Mouse (Mus musculus) right cerebral cortex, postnatal 25 days (tissue): ENCODE data around the gene Mettl27.
"Not testable (repeated sequence)": the region's sequence is repeated elsewhere in the genome, so short reads cannot be mapped to it uniquely, and the experiment has no call there.

Source experiments
- DNase-seq: peaks from one replicate; pipeline ENCODE4 v3.0.0; 2022

Gene Mettl27

DNA sequence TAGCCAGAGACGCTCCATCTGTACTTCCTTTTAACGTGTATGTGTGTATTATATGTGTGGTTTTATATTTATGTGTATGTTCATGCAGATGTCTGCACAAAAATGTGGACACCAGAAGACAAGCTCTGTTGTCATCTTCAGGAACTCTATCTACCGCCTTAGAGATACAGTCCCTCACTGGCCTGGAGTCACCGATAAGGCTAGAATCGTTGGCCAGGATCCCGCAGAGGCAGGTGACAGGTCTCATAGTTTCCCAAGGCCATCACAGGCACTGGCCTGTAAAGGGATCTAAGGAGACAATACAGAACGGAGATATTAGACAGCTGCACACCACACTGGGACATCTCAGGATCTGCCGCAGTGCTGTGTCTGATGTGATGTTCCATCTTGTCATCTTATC lies 11.1 kb upstream of the Mettl27 start:
- DNase-seq, result no peak

GRCm38 (mm10) chr5:134923141-134923540 lies 9.0 kb upstream of the Mettl27 start:
- DNase-seq, result no peak

DNA sequence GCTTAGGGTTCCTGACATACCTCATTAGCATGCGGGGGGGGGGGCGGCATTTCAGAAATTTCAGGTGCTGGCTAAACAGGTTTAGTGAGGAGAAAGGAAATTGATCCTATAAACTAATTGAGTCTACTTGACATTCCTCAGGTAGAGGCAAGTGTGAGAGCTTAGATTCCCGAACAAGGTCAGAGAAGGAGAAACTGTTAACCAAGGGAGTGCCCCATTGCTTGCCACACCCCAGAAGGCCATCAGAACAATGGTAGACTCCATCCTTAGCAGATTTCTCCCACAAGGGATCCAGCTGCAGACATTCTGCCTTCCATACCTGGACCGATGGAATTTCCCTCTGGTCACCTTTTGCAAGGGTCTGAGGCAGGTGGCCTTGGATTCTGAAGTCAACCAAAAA lies 5.4 kb upstream of the Mettl27 start:
- DNase-seq, result no peak

DNA sequence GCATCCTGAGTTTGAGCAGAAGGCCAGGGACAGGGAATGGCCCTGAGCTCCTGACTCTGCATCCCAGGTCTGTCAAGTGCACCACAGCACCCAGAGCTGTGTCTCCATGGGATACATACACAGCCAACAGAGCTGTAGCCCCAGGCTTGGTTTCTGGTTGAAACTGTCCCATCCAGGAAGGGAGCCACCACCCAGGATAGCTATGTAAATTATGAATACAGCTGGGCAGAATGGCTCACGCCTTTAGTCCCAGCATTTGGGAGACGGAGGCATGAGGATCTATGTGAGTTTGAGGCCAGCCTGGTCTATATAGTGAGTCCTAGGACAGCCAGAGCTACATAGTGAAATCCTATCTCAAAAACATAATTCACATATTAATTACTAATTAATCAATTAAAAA lies 2.2 kb upstream of the Mettl27 start:
- no peak for DNase-seq

DNA sequence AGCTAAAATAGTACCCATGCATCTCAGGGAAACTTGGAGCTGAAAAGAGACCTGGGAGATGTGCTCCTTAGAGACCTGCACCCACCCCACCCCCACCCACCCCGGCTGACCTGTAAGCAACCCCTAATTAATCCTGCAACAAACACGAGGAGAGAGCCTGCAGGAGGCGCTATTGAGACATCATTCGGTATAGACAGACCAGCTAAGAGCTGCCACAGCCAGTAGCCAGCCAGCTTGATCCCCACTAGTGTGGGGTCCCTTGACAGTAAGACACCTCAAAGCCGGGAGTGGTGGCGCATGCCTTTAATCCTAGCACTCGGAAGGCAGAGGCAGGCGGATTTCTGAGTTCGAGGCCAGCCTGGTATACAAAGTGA lies 722 bp downstream of the Mettl27 start:
- DNase-seq, result no peak

DNA sequence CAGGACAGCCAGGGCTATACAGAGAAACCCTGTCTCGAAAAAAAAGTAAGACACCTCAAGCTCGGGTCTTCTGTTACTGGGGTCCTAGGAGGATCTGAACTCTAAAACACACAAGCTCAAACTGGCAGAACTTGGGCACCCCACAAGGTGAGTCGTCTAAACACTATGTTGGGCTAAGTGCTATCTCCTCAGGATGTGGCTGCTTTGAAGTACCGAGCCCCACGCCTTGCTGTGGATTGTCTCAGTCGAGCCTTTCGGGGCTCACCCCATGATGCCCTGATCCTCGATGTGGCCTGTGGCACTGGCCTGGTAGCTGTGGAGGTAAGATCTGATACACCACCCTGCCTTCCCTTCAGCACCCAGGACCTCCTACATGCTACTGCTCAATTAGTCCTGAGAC lies 1.1 kb downstream of the Mettl27 start:
- DNase-seq, result no peak

DNA sequence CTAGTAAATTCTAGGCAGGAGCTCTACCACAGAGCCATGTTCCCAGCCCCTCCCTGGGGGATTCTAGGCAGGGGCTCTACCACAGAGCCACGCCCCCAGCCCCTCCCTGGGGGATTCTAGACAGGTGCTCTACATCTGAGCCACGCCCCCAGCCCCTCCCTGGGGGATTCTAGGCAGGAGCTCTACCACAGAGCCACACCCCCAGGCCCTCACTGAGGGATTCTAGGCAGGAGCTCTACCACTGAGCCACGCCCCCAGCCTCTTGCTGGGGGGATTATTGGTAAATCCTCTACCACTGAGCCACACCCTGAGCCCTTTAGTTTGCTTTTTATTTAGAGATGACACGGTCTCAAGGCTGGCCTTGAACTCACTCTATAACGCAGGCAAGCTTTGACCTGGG lies 1.5 kb downstream of the Mettl27 start:
- not testable (repeated sequence) for DNase-seq

DNA sequence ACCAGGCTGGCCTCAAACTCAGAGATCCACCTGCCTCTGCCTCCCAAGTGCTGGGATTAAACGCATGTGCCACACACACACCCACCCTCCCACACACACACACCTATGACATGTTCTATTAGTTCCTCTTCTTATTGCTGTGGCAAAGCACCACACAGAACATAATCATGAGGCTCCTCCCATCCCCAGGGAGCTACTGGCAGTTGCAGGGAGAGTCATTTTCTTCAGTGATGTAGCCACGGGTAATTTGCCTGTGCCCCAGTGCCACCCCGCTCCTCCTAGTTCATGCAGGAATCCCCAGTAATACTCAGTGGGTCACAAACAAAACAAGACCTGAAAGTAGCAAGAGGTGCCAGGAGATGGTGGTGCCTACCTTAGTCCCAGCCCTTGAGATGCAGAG lies 2.5 kb downstream of the Mettl27 start:
- no peak for DNase-seq

- DNase-seq, result no peak
Measured at GRCm38 (mm10) chr5:134936051-134936450, 3.9 kb downstream of the Mettl27 start.

DNA sequence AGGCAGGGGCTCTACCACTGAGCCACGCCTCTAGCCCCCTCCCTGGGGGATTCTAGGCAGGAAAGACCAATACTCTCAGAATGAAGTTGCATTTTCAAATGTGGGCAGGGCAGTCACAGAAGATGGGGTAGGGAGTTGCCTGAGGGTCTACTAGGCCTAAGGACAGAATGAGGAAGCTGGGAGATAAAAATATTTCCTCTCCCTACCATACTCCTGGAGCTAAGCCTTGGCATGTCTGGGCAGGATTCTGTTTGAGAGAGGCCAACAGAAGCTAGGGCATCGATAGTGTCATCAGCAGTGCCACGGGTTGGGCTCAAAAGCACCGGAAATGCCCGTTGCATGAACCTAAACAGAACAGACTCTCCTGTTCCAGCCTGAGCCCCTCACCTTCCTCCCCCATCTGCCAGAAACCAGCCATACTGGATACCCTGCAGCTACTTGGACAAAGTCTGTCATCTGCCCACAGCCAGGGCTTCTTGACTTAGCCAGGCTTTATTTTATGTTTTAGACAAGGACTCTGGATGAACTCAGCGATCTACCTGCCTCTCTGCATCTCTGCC lies 4.5 kb downstream of the Mettl27 start:
- no peak for DNase-seq

- no peak for DNase-seq
Measured at GRCm38 (mm10) chr5:134939069-134939468, 6.9 kb downstream of the Mettl27 start.

GRCm38 (mm10) chr5:134939554-134939953 lies 7.4 kb downstream of the Mettl27 start:
- not testable (repeated sequence) for DNase-seq

DNA sequence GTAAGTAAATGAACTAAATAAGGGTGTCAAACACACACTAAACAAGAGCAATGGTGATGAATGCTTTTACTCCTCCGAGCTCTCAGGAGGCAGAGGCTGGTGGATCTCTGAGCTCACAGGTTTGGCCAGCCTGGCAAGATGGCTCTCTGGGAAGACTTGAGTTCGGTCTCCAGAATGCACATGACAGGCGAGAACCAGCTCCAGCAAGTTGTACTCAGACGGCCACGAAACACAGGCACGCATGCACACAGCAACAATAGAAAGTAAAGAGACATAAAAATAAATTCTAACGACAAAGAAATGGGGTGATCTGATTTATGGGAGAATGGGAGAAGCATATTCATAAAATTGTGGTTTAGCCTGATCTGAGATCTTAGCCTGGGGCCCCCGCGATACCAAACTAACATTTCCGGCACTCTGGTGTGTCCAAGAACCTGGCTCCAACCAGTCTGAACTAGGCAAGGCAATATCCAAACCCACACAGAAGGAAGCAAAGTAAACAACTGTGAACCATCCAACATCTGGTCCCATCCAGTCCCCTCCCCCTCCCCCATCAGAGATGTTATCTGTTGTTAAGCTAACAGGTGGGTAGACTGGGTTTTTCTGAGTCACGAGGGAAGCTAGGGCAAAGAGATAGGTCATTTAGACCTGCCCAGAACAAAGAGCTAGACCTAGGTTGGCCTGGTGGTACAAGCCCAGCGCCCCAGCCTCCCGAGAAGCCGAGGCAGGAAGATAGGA lies 9.5 kb downstream of the Mettl27 start:
- no peak for DNase-seq

- no peak for DNase-seq
Measured at GRCm38 (mm10) chr5:134942740-134943139, 10.6 kb downstream of the Mettl27 start.

- no peak for DNase-seq
Measured at GRCm38 (mm10) chr5:134944179-134944578, 12.0 kb downstream of the Mettl27 start.

DNA sequence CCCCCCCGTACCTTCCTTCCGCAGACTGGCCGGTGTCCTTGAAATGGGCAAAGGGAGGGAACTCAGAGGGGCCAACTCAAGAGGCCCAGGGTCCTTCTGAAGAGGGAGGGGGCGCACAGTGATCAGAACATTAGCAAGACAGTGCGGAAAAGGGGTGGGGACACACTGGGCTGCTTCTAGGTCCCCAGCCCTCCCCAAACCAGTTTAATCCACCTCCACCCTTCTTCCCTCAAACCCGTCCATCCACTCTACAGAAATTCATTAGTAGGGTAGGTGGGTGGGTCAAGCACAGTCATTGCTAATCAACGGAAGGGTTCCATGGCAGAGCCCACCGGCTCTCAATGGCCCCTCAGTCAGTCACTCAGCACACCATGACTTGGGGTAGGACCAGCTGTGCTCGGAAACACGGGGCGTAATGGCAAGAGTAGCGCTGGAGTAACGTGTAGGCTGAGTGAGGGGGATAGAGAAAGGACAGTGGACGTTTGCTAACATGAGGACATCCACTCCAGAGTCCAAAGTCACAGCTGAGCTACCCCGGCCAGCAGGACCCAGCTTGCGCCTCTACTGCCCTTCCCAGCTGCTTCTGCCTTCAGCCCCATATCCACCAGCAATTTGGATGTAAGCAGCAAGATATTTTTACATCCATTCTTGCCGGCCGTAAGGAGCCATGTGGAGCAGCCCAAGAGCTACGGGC lies 13.2 kb downstream of the Mettl27 start:
- DNase-seq, result no peak

DNA sequence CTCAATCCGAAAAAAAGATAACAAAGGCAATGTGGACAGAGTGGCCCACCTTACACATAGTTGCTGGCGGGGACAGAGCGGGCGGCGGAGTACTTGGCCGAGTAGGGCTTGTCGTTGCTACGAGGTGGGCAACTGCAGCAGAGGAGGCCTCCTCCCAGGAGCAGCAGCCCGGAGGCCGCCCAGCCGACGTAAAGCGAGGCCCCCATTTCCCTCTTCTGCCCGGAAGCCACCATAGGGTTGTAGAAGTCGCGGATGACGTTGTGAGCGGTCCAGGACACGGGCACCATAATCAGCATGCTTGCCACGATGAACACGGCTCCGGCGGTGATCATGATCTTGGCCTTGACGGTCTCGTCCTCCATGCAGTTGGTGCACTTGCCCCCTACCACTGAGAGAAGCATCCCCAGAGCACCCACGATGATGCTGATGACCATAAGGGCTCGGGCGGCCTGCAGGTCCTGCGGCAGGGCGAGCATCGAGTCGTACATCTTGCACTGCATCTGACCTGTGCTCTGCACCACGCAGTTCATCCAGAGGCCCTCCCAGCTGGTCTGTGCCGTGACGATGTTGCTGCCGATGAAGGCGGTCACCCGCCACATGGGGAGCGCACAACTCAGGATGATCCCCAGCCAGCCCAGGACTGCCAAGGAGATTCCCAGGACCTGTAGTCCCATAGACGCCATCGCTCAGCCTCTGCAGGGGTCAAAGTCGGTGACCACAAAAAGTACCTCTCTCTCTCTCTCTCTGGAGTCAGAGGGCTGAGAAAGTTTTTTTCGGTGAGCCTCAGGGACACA lies 14.1 kb downstream of the Mettl27 start:
- DNase-seq, result no peak

DNA sequence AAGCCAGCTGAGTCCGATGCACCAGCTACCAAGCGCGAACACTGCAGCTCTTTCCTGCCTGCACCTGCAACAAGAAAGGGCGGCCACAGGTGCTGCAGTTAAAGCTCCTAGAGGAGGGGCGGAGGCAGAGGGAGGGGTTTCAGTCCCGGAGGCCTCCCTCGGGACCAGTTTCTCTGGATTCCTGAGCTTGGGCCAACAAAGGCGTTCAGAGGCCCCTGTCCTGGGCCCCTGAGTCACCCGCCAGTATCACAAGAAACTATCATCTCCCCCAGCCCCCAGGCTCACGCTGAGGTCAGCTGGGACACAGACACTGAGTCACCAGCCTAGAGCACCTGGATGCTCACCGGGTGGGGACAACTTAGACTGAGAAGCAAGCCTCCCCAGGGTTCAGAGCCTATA lies 14.7 kb downstream of the Mettl27 start, which contains the start of gene Cldn4:
Gene Cldn4 (minus strand): TSS at position 78 of the 399 bp plus-strand sequence.
- no peak for DNase-seq

DNA sequence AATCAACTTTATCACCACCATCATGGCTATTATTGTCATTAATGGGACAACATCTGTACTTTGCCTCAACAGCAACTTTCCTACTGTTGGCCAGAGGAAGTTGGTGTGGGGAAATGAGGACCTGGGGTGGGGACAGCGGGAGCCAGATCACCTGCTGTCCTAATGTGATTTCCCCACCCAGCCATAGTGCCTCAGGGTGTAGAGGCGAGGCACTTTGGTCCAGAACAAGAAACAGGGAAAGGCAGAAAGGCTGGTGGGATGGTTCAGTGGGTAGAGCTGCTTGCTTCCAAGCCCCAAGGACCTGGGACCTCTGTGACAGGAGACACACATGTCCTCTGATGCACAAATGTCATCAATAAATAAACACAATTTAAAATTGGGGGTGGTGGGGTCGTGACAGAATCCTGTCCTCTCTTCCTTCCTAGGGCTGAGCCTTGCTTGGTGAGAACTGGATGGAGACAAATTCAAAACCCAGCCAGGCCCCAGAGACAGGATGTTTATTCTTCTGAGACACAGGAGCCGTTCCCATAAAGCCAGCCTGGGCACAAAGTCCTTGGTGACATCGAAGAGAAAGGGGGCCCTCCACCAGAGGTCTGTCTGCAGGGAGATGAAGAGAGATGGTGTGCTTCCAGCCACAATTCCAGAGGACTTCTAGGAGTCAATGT lies 15.4 kb downstream of the Mettl27 start:
- DNase-seq, result no peak

DNA sequence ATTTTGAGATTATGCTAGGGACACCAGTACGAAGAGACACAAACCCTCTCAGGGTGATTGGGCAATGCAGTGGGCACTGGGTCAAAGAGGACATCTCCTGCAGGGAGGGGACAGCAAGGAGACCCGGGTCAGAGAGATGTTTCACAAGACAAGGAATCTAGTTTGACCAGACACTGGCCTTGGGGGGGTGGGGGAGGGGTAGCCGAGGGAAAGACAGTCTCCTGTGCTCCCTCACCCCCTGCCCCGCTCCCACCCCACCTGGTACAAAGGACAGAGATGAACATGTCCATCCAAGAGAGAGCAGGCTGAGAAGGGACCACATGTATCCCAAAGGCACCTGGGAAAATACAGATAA lies 15.9 kb downstream of the Mettl27 start:
- DNase-seq, result no peak

GRCm38 (mm10) chr5:134951053-134951884 lies 19.1 kb downstream of the Mettl27 start:
- no peak for DNase-seq

- no peak for DNase-seq
Measured at GRCm38 (mm10) chr5:134955491-134955890, 23.3 kb downstream of the Mettl27 start.
